Mouse (Mus musculus): Measurements from ENCODE around the gene March9. TPM values are rescaled to one million over a fixed set of nuclear protein-coding genes. Genes with fewer than 3 reads are reported as not detected.

Gene March9
- polyA plus RNA-seq, 1 experiment from 2014 or later = 0.04 TPM

DNA sequence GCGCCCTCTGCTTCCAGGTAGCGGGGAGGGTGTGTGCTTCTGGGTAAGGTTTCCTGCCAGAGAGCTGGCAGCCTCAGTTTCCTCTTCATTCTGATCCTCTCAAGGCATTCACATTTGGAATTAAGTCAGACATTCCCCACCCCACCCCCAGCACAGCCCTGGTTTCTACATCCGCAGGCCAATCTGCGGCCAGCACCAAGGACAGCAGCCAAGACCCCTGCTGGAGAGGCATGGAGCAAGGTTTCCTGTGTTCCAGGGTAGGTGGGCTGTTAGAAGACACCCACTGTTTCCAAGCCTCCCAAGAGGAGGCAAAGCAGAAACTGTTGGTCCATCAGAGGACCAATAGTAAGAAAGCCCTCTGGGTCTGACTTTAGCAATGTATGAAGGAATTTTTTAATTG, 5.3 kb downstream of the March9 start:
- TF ChIP-seq CTCF (IDR thresholded peaks at IDR 0.05; ENCODE audit: low read depth) = no peak
- no peak for TF ChIP-seq EP300 (IDR thresholded peaks at IDR 0.05; ENCODE audit: low read depth)
- ATAC-seq (no peak), DNase-seq (no peak)
- WGBS (ENCODE audit: insufficient replicate concordance) = 68% methylated on average over 4 of the region's 4 CpGs
- Histone ChIP-seq H3K36me3 (replicated peaks; ENCODE audit: insufficient read depth, low read length) (no peaks in the 10 kb centered on the region), H3K9me3 (ENCODE audit: low read length) (no peaks in the 10 kb centered on the region), H3K27ac (ENCODE audit: low read depth) (no peak overlapping the region), H3K27me3 (ENCODE audit: insufficient read depth, low read length) (peaks cover 47% of the 10 kb centered on the region), H3K4me3 (ENCODE audit: low read depth, low read length) (no peak overlapping the region), H3K4me1 (ENCODE audit: insufficient read depth) (peaks cover 11% of the 10 kb centered on the region), H3K9ac (replicated peaks) (no peak overlapping the region), H3K4me2 (ENCODE audit: low read depth, low read length) (no peak overlapping the region)

DNA sequence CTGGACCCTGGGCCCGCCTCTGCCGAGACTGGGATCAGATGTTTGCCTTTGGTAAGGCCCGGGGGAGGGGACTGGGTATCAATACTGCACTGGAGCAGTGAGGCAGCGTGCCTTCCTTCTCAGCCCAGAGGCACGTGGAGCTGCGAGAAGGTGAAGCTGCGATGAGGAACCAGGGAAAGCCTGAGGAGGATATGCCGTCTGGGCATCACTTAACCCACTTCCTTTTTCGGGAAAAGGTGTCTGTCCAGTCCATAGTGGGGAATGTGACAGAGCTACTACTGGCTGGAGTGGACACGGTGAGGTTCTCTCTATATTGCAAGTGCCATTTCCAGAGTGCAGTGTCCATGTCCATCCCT, 9.9 kb downstream of the March9 start:
- 7% methylated on average over 10 of the region's 10 CpGs for WGBS (ENCODE audit: insufficient replicate concordance)
- Histone ChIP-seq H3K4me3 (ENCODE audit: low read depth, low read length) (no peak overlapping the region), H3K9me3 (ENCODE audit: low read length) (no peaks in the 10 kb centered on the region), H3K9ac (replicated peaks) (no peak overlapping the region), H3K4me2 (ENCODE audit: low read depth, low read length) (no peak overlapping the region), H3K27ac (ENCODE audit: low read depth) (no peak overlapping the region), H3K27me3 (ENCODE audit: insufficient read depth, low read length) (peaks cover 51% of the 10 kb centered on the region), H3K36me3 (replicated peaks; ENCODE audit: insufficient read depth, low read length) (no peaks in the 10 kb centered on the region; the same call in 1 of the 2 replicates), H3K4me1 (ENCODE audit: insufficient read depth) (peaks cover 12% of the 10 kb centered on the region)
- DNase-seq (no peak), ATAC-seq (peak; percentile 14; the same call in 1 of the 2 replicates)
- TF ChIP-seq CTCF (IDR thresholded peaks at IDR 0.05; ENCODE audit: low read depth) (no peak), EP300 (IDR thresholded peaks at IDR 0.05; ENCODE audit: low read depth) (no peak)

DNA sequence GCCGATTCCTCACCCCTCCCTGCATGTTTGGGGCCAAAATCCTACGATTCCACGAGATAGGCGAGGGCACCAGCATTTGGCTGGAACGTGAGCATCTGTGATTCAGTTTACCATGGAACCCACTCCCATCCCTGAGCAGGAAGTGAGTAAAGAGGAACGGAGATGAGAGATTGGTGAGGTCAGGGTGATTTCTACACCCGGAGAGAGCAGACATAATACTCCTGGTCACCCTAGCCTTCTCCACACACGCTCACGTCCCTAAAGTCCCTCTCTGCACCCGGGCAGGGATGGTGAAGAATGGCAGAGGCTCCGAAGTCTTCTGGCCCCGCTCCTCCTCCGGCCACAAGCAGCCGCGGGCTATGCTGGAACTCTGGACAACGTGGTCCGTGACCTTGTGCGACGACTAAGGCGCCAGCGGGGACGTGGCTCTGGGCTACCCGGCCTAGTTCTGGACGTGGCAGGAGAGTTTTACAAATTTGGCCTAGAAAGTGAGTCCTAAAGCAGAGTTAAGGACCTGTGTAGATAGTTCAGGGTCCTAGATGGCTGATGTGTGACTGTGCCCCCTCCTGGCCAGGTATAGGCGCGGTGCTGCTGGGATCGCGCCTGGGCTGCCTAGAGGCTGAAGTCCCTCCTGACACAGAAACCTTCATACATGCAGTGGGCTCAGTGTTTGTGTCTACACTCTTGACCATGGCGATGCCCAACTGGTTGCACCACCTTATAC, 10.4 kb downstream of the March9 start:
- Histone ChIP-seq H3K9me3 (ENCODE audit: low read length) (no peaks in the 10 kb centered on the region), H3K4me2 (ENCODE audit: low read depth, low read length) (peak overlapping the region; percentile 48), H3K27me3 (ENCODE audit: insufficient read depth, low read length) (peaks cover 46% of the 10 kb centered on the region), H3K4me1 (ENCODE audit: insufficient read depth) (peaks cover 12% of the 10 kb centered on the region), H3K27ac (ENCODE audit: low read depth) (no peak overlapping the region), H3K9ac (replicated peaks) (no peak overlapping the region), H3K36me3 (replicated peaks; ENCODE audit: insufficient read depth, low read length) (peaks cover 3% of the 10 kb centered on the region; the same call in 1 of the 2 replicates), H3K4me3 (ENCODE audit: low read depth, low read length) (peak overlapping the region; percentile 17)
- ATAC-seq (peak; percentile 26; the same call in 1 of the 2 replicates), DNase-seq (peak; percentile 20)
- peak; percentile 43 for TF ChIP-seq CTCF (IDR thresholded peaks at IDR 0.05; ENCODE audit: low read depth)
- no peak for TF ChIP-seq EP300 (IDR thresholded peaks at IDR 0.05; ENCODE audit: low read depth)
- WGBS (ENCODE audit: insufficient replicate concordance) = 7% methylated on average over 29 of the region's 29 CpGs

DNA sequence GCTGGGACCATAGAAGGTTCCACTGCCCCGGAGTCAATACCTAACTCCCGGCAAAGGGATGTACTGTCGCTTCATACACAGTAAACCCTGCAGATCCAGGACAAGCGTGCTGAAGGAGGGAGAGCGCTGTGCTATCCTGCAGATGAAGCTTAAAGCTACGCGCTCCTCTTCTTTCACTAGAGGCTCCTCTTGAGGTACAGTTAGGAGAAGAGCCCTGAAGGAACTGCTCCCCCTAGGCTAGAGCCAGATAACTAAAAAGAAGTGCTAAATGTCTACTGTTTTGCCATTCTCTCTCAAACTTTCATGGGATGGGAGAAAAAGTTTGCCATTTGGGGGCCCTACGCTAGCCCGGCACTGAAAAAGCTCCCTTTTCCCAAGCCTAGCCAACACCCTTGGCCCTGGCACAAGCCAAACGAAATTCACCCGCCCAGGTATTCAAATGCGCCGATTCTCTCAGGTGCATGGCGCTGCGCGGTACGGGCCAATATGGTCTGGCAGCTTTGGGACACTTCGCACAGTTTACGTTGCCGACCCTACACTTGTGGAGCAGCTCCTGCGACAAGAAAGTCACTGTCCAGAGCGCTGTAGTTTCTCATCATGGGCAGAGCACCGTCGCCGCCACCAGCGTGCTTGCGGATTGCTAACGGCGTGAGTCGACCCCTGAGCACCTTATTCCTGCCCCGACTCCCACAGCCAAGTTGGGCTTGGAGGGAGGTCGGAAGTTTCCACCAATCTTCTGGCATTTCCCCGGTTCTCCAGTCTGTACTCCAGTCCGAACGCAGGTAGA, 11.2 kb downstream of the March9 start:
- DNase-seq (no peak), ATAC-seq (no peak)
- Histone ChIP-seq H3K4me2 (ENCODE audit: low read depth, low read length) (peak overlapping the region; percentile 48), H3K36me3 (replicated peaks; ENCODE audit: insufficient read depth, low read length) (peaks cover 3% of the 10 kb centered on the region; the same call in 1 of the 2 replicates), H3K9me3 (ENCODE audit: low read length) (no peaks in the 10 kb centered on the region), H3K27me3 (ENCODE audit: insufficient read depth, low read length) (peaks cover 46% of the 10 kb centered on the region), H3K9ac (replicated peaks) (no peak overlapping the region), H3K4me1 (ENCODE audit: insufficient read depth) (peaks cover 12% of the 10 kb centered on the region), H3K4me3 (ENCODE audit: low read depth, low read length) (peak overlapping the region; percentile 17; the same call in 1 of the 2 replicates), H3K27ac (ENCODE audit: low read depth) (no peak overlapping the region)
- no peak for TF ChIP-seq EP300 (IDR thresholded peaks at IDR 0.05; ENCODE audit: low read depth)
- WGBS (ENCODE audit: insufficient replicate concordance) = 6% methylated on average over 35 of the region's 35 CpGs

DNA sequence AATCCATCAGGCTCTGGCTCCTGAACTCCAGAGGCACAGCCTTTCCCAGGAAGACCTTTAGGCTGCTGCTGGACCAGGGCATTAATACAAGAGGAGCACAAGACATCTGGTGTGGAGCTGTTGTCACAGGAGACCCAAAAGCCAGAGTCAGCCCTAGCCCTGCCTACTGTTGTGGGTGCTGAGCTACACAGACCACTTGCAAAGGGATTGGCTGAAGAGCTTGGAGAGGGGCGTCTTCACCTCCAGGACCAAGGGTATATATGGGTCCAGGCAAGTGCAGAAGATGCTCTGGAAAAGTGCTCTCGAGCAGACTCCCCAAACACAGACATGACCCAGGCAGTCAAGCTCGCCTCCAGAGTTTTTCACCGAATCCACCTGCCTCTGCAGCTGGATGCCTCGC, 12.0 kb downstream of the March9 start, which contains the start of gene Cyp27b1:
TSS of gene Cyp27b1 (plus strand) at position 297 of the 400 bp plus-strand sequence.
- peaks cover 13% of the 10 kb centered on the region for H3K4me1 ChIP-seq (ENCODE audit: insufficient read depth)
- ATAC-seq (no peak), DNase-seq (no peak)
- no peak for TF ChIP-seq CTCF (IDR thresholded peaks at IDR 0.05; ENCODE audit: low read depth)
- no peak for TF ChIP-seq EP300 (IDR thresholded peaks at IDR 0.05; ENCODE audit: low read depth)
- no peak within 1 kb of the TSS for H3K27ac ChIP-seq (ENCODE audit: low read depth)
- H3K4me3 ChIP-seq (ENCODE audit: low read depth, low read length) = peak within 1 kb of the TSS; percentile 17; the same call in 1 of the 2 replicates
- peaks cover 3% of the 10 kb centered on the region; the same call in 1 of the 2 replicates for H3K36me3 ChIP-seq (replicated peaks; ENCODE audit: insufficient read depth, low read length)
- 31% methylated on average over 5 of the region's 5 CpGs for WGBS (ENCODE audit: insufficient replicate concordance)
- no peak within 1 kb of the TSS for H3K9ac ChIP-seq (replicated peaks)
- no peaks in the 10 kb centered on the region for H3K9me3 ChIP-seq (ENCODE audit: low read length)
- H3K4me2 ChIP-seq (ENCODE audit: low read depth, low read length) = peak within 1 kb of the TSS; percentile 48
- peaks cover 44% of the 10 kb centered on the region for H3K27me3 ChIP-seq (ENCODE audit: insufficient read depth, low read length)

DNA sequence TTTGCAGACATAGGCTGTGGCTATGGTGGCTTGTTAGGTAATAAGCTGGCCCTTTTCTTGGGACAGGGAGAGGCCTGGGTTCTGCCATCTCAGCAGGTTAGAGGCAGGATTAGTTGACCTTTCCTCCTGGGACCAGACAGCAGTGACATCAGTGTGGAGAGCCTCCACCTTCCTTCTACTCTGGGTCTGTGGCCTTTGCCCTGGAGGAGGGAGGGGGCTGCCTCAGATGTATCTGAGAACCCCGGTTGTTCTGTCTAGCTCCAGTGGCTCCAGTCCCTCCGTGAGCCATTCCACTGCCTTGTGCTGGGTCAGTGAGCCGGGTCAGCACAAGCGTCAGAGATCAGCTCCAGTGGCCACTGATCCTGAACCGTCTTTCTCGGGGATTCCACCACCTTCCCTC, 16.8 kb downstream of the March9 start:
- H3K27me3 ChIP-seq (ENCODE audit: insufficient read depth, low read length) = peaks cover 15% of the 10 kb centered on the region
- peaks cover 3% of the 10 kb centered on the region; the same call in 1 of the 2 replicates for H3K36me3 ChIP-seq (replicated peaks; ENCODE audit: insufficient read depth, low read length)
- ATAC-seq (no peak), DNase-seq (no peak)
- peaks cover 11% of the 10 kb centered on the region for H3K4me1 ChIP-seq (ENCODE audit: insufficient read depth)
- H3K4me3 ChIP-seq (ENCODE audit: low read depth, low read length) = no peak overlapping the region
- no peak overlapping the region for H3K27ac ChIP-seq (ENCODE audit: low read depth)
- no peak overlapping the region for H3K4me2 ChIP-seq (ENCODE audit: low read depth, low read length)
- TF ChIP-seq CTCF (IDR thresholded peaks at IDR 0.05; ENCODE audit: low read depth) (no peak), EP300 (IDR thresholded peaks at IDR 0.05; ENCODE audit: low read depth) (no peak)
- WGBS (ENCODE audit: insufficient replicate concordance) = 88% methylated on average over 6 of the region's 6 CpGs
- H3K9ac ChIP-seq (replicated peaks) = no peak overlapping the region
- H3K9me3 ChIP-seq (ENCODE audit: low read length) = no peaks in the 10 kb centered on the region

Measured in liver, postnatal 0 days (tissue).